Comparison of ENCODE assay signal across 12 mouse cellular contexts in genomic region chr10:117445181-117445790, GRCm38 (mm10).
"Had no signal": no experiment of that assay in that cellular context is flagged by ENCODE, and none has a peak within 500 bp of the region (broad histone marks: within the 10 kb centered on the region; RNA-seq: fewer than 3 reads in every experiment).

No protein-coding gene starts in this region.

- H3K27ac ChIP-seq: left cerebral cortex, adult 2 months; liver, embryonic 13.5 days had no signal

- H3K9me3 ChIP-seq: liver, embryonic 13.5 days had no signal

- H3K36me3 ChIP-seq: liver, embryonic 13.5 days had no signal

- H3K27me3 ChIP-seq: liver, embryonic 13.5 days had no signal

- H3K4me2 ChIP-seq: liver, embryonic 13.5 days; midbrain, embryonic 11.5 days had no signal

- H3K4me3 ChIP-seq: left cerebral cortex, adult 2 months; liver, embryonic 13.5 days had no signal

- H3K9ac ChIP-seq: liver, embryonic 13.5 days had no signal

- H3K4me1 ChIP-seq: liver, embryonic 13.5 days had no signal

- DNase-seq: kidney, adult 8-10 months; kidney, postnatal 14 days; kidney, postnatal 4 days; liver, embryonic 13.5 days; lung, adult 2 months; lung, postnatal 14 days; lung, postnatal 4 days; midbrain, embryonic 14.5 days; thymus, adult 18-20 months; thymus, postnatal 4 days had no signal
